Mouse (Mus musculus) forebrain, embryonic 10.5 days (tissue): Measurements from ENCODE around the gene Tfr2. TPM values are rescaled to one million over a fixed set of nuclear protein-coding genes. Genes with fewer than 3 reads are reported as not detected.
"Not testable (repeated sequence)": the region's sequence is repeated elsewhere in the genome, so short reads cannot be mapped to it uniquely, and the experiment has no call there.

ENCODE experiments used
- DNase-seq: peaks from one replicate; pipeline ENCODE4 v3.0.0-alpha.2; 2017; ENCODE audit warnings: low spot score; ENCODE audit errors: extremely low spot score
- H3K27ac ChIP-seq: fragments of 300-500 bp; sonication (generic); 2 replicates; pipeline ENCODE4 v1.5.1; 2016; ENCODE audit warnings: mild to moderate bottlenecking
- H3K27me3 ChIP-seq: fragments of 300-500 bp; sonication (generic); 2 replicates; pipeline ENCODE4 v1.6.1; 2016; ENCODE audit warnings: mild to moderate bottlenecking; ENCODE audit not compliant: poor library complexity, severe bottlenecking
- H3K36me3 ChIP-seq: fragments of 300-500 bp; sonication (generic); replicated peaks from 2 replicates; pipeline ENCODE4 v1.6.1; 2016; ENCODE audit warnings: mild to moderate bottlenecking, moderate library complexity
- H3K4me1 ChIP-seq: fragments of 300-500 bp; sonication (generic); 2 replicates; pipeline ENCODE4 v1.6.1; 2016
- H3K4me3 ChIP-seq: fragments of 300-500 bp; sonication (generic); 2 replicates; pipeline ENCODE4 v1.5.1; 2016; ENCODE audit warnings: mild to moderate bottlenecking, moderate library complexity
- H3K9me3 ChIP-seq: fragments of 300-500 bp; sonication (generic); 2 replicates; pipeline ENCODE4 v1.6.1; 2016; ENCODE audit warnings: mild to moderate bottlenecking, moderate library complexity
- WGBS: fragments of 180-500 bp; shearing (Covaris S2); methylation state at CpG from one replicate; pipeline ENCODE4 v1.1.7; 2016; 5-methylcytosine and 5-hydroxymethylcytosine counted together
- polyA plus RNA-seq: library from polyadenylated mRNA; unstranded; fragments of >200 nt; fragmentation: Nextera tagmentation; extraction: Ambion mirVana; gene quantifications from 2 replicates; pipeline ENCODE4 v1.2.1, GENCODE M21; 2016

Tfr2 gene
- polyA plus RNA-seq, 1 experiment from 2014 or later: 2.5 TPM

- not testable (repeated sequence) for H3K27me3 ChIP-seq, H3K9me3 ChIP-seq, H3K4me3 ChIP-seq, DNase-seq, H3K27ac ChIP-seq, H3K36me3 ChIP-seq
- peaks cover 42% of the 10 kb centered on the region for H3K4me1 ChIP-seq
- 98% methylated on average over 2 of the region's 2 CpGs for WGBS
Observed at GRCm38 (mm10) chr5:137614921-137615320, 45.3 kb downstream of the Tfr2 start.

GRCm38 (mm10) chr5:137615347-137615746 lies 45.7 kb downstream of the Tfr2 start:
- no peaks in the 10 kb centered on the region for H3K27me3 ChIP-seq
- H3K36me3 ChIP-seq: no peaks in the 10 kb centered on the region
- no peak overlapping the region for H3K27ac ChIP-seq
- 91% methylated on average over 7 of the region's 7 CpGs for WGBS
- no peak for DNase-seq
- peaks cover 38% of the 10 kb centered on the region for H3K4me1 ChIP-seq
- H3K9me3 ChIP-seq: no peaks in the 10 kb centered on the region
- no peak overlapping the region for H3K4me3 ChIP-seq

- DNase-seq: no peak
- WGBS: 85% methylated on average over 11 of the region's 11 CpGs
- peaks cover 33% of the 10 kb centered on the region for H3K4me1 ChIP-seq
- H3K4me3 ChIP-seq: no peak overlapping the region
- no peak overlapping the region for H3K27ac ChIP-seq
- no peaks in the 10 kb centered on the region for H3K27me3 ChIP-seq
- H3K36me3 ChIP-seq: no peaks in the 10 kb centered on the region
- no peaks in the 10 kb centered on the region for H3K9me3 ChIP-seq
Observed at GRCm38 (mm10) chr5:137623937-137624530, 54.4 kb downstream of the Tfr2 start.

- peaks cover 67% of the 10 kb centered on the region for H3K4me1 ChIP-seq
- peaks cover 23% of the 10 kb centered on the region for H3K36me3 ChIP-seq
- no peak for DNase-seq
- 2% methylated on average over 9 of the region's 9 CpGs for WGBS
- peak overlapping the region; percentile 93 for H3K27ac ChIP-seq
- H3K4me3 ChIP-seq: peak overlapping the region; percentile 72
- H3K27me3 ChIP-seq: no peaks in the 10 kb centered on the region
- no peaks in the 10 kb centered on the region for H3K9me3 ChIP-seq
Observed at GRCm38 (mm10) chr5:137627991-137628390, 58.4 kb downstream of the Tfr2 start.

- peaks cover 30% of the 10 kb centered on the region for H3K36me3 ChIP-seq
- no peaks in the 10 kb centered on the region for H3K27me3 ChIP-seq
- H3K4me3 ChIP-seq: peak within 1 kb of the TSS; percentile 72
- under 1% methylated on average over 46 of the region's 46 CpGs for WGBS
- H3K27ac ChIP-seq: peak within 1 kb of the TSS; percentile 93
- peak; percentile 99 for DNase-seq
- H3K9me3 ChIP-seq: no peaks in the 10 kb centered on the region
- peaks cover 69% of the 10 kb centered on the region for H3K4me1 ChIP-seq
Observed at GRCm38 (mm10) chr5:137628498-137629305, 59.1 kb downstream of the Tfr2 start, which contains the start of the genes Fbxo24, Lrch4 and Gm20605. Gene Fbxo24 (minus strand): TSS chr5:137629002. Gene Lrch4 (plus strand): TSS chr5:137629121. Gene Gm20605 (plus strand): TSS chr5:137629175.

- Histone ChIP-seq H3K9me3 (no peaks in the 10 kb centered on the region), H3K36me3 (peaks cover 36% of the 10 kb centered on the region), H3K4me3 (peak overlapping the region; percentile 72), H3K27me3 (no peaks in the 10 kb centered on the region), H3K4me1 (peaks cover 68% of the 10 kb centered on the region), H3K27ac (peak overlapping the region; percentile 93)
- whole genome bisulfite sequencing: under 1% methylated on average over 23 of the region's 23 CpGs
- DNase-seq: no peak
Observed at GRCm38 (mm10) chr5:137629306-137629721, 59.7 kb downstream of the Tfr2 start.

GRCm38 (mm10) chr5:137629906-137630545 lies 60.4 kb downstream of the Tfr2 start:
- no peak for DNase-seq
- Histone ChIP-seq H3K27ac (peak overlapping the region; percentile 93), H3K4me1 (peaks cover 63% of the 10 kb centered on the region), H3K36me3 (peaks cover 43% of the 10 kb centered on the region), H3K4me3 (peak overlapping the region; percentile 72), H3K27me3 (no peaks in the 10 kb centered on the region), H3K9me3 (no peaks in the 10 kb centered on the region)
- WGBS: 22% methylated on average over 6 of the region's 6 CpGs

GRCm38 (mm10) chr5:137630602-137631001 lies 61.0 kb downstream of the Tfr2 start:
- Histone ChIP-seq H3K4me3 (peak overlapping the region; percentile 72), H3K4me1 (peaks cover 58% of the 10 kb centered on the region), H3K27ac (peak overlapping the region; percentile 93), H3K27me3 (no peaks in the 10 kb centered on the region), H3K36me3 (peaks cover 49% of the 10 kb centered on the region), H3K9me3 (no peaks in the 10 kb centered on the region)
- no peak for DNase-seq
- WGBS: 57% methylated on average over 3 of the region's 3 CpGs

GRCm38 (mm10) chr5:137631171-137631570 lies 61.5 kb downstream of the Tfr2 start:
- no peak for DNase-seq
- WGBS: 82% methylated on average over 9 of the region's 9 CpGs
- Histone ChIP-seq H3K4me3 (peak overlapping the region; percentile 72), H3K9me3 (no peaks in the 10 kb centered on the region), H3K4me1 (peaks cover 54% of the 10 kb centered on the region), H3K27me3 (no peaks in the 10 kb centered on the region), H3K27ac (peak overlapping the region; percentile 93), H3K36me3 (peaks cover 55% of the 10 kb centered on the region)

GRCm38 (mm10) chr5:137631591-137631990 lies 62.0 kb downstream of the Tfr2 start:
- Histone ChIP-seq H3K27me3 (no peaks in the 10 kb centered on the region), H3K4me1 (peaks cover 54% of the 10 kb centered on the region), H3K9me3 (no peaks in the 10 kb centered on the region), H3K4me3 (peak overlapping the region; percentile 72; the same call in 1 of the 2 replicates), H3K36me3 (peaks cover 59% of the 10 kb centered on the region), H3K27ac (peak overlapping the region; percentile 93; the same call in 1 of the 2 replicates)
- 81% methylated on average over 4 of the region's 4 CpGs for WGBS
- no peak for DNase-seq

- 85% methylated on average over 12 of the region's 12 CpGs for WGBS
- Histone ChIP-seq H3K4me1 (peaks cover 38% of the 10 kb centered on the region), H3K27ac (no peak overlapping the region), H3K36me3 (peaks cover 78% of the 10 kb centered on the region), H3K27me3 (no peaks in the 10 kb centered on the region), H3K4me3 (no peak overlapping the region), H3K9me3 (no peaks in the 10 kb centered on the region)
- DNase-seq: no peak
Observed at GRCm38 (mm10) chr5:137633397-137634084, 63.9 kb downstream of the Tfr2 start.
